Mouse (Mus musculus): ENCODE results near the gene Glrx3. TPM values are rescaled to one million over a fixed set of nuclear protein-coding genes. Genes with fewer than 3 reads are reported as not detected.
A peak's percentile ranks its signal among the peaks of the same experiment; 100 is the strongest.

The Glrx3 gene
- polyA plus RNA-seq, 1 experiment: 93.1 TPM

DNA sequence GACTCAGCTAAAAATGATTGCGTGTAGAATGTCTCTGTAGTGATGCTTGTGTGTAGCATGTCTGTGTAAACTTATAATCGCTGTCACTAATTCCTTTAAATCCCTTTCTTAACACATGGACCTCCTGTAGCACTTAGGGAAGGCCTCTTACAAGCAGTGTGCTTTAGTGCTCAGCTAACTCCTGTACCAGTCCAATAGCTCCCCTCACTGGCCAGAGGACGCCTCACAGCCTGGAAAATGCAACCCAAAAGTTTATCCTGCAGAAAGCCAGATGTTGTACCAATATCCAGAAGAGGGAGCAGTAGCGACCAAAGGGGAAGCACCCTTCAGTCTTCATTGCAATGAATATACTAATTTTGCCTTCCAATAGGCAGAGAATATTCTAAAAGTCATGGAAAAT lies 30.8 kb downstream of the Glrx3 start:
- H3K9me3 ChIP-seq: no peaks in the 10 kb centered on the region
- TF ChIP-seq FLI1 (IDR thresholded peaks at IDR 0.05; ENCODE audit: low read length) (no peak), GATA1 (IDR thresholded peaks at IDR 0.05; ENCODE audit: borderline replicate concordance, low read length) (no peak)
- no peak overlapping the region for H3K4me3 ChIP-seq (replicated peaks)
- H3K4me1 ChIP-seq: no peaks in the 10 kb centered on the region
- H3K27me3 ChIP-seq (replicated peaks): peaks cover 5% of the 10 kb centered on the region
- H3K36me3 ChIP-seq (replicated peaks; ENCODE audit: low read length): peaks cover 65% of the 10 kb centered on the region

DNA sequence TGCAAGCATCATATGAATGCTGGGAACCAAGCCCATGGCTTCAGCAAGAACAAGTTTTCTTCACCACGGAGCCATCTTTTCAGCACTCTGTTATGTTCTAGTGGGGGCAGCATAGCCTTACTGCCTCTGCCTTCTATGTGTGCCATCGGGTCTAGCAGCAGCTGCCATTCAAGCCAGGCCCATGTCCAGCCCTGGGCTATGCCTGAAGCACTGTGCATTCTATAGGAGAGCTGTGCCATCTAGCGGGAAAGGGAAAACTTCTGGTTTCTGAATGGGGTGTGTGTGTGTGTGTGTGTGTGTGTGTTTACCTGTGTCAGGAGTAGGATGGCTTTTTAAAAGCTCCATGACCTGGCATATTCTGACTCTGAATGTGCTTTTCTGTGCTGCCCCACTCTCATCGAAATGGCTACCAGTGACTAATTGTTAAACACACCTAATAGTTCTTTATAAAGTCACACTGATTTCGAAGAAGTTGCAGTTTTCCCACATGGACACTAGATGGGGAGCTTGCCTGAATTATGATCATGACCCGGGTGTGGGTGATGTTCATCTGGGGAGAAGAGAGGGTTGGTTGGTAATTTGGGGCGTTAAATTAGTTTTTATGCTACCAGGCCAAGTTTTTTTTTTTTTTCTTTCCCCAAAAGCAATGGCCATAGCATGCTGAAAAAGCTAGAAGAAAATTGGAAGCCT lies 34.2 kb downstream of the Glrx3 start:
- Histone ChIP-seq H3K9me3 (no peaks in the 10 kb centered on the region), H3K36me3 (replicated peaks; ENCODE audit: low read length) (peaks cover 32% of the 10 kb centered on the region), H3K27me3 (replicated peaks) (peaks cover 8% of the 10 kb centered on the region), H3K4me1 (no peaks in the 10 kb centered on the region; the same call in none of the 2 replicates), H3K4me3 (replicated peaks) (no peak overlapping the region)
- TF ChIP-seq GATA1 (IDR thresholded peaks at IDR 0.05; ENCODE audit: borderline replicate concordance, low read length): no peak
- no peak for TF ChIP-seq FLI1 (IDR thresholded peaks at IDR 0.05; ENCODE audit: low read length)

DNA sequence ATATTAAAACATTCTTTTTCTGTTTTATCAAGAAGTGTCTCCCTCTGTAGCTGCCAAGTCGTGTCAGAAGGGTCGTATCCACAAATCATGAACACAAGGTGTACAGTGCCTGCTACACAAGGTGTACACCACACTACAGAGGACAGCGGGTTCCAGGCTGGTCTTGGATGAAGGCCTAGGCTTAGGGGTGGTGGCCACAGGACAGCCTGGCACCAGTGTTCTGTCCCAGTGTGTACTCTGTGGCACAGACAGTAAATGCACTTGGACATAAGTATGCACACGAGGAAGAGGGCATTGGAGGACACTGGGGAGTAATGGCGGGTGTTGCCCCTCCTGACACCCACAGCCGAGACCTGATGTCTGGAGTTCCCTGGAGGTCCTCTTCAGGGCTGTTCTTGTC lies 34.7 kb downstream of the Glrx3 start:
- TF ChIP-seq FLI1 (IDR thresholded peaks at IDR 0.05; ENCODE audit: low read length) (no peak), GATA1 (IDR thresholded peaks at IDR 0.05; ENCODE audit: borderline replicate concordance, low read length) (no peak)
- no peaks in the 10 kb centered on the region; the same call in none of the 2 replicates for H3K4me1 ChIP-seq

DNA sequence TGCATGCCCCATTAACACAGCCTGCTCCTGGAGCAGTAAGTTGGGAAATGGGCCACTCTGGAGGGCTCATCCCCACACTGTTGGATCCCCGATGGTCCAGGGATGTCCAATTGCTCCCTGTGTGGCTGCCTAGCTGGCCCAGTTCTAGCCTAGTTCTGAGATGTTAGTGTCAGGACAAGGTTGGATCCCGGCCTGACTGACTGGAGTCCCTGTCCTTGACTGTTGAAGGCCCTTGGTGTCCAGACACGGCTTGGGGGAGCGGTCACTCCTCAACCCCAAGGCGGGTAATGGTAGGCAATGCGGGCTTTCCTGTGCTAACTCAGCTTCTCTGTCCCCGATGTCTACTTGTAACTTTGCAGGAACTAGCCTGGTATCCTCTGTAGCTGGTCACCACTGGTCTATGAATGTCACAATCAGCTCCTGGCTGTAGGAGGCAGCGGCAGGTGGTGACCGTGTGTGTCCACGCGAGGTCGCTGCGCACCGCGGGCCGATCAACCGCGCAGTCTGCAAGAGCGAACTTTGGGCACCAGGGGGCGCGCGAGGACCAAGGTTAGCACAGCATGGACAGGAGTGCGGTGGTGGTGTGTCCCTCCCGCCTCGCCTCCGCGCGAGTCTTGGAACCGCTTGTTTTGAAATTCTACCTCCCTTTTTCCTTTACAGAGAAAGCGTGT lies 40.7 kb downstream of the Glrx3 start:
- TF ChIP-seq FLI1 (IDR thresholded peaks at IDR 0.05; ENCODE audit: low read length): no peak
- TF ChIP-seq GATA1 (IDR thresholded peaks at IDR 0.05; ENCODE audit: borderline replicate concordance, low read length): no peak
- H3K4me1 ChIP-seq: peaks cover 11% of the 10 kb centered on the region
- H3K9me3 ChIP-seq: no peaks in the 10 kb centered on the region
- peak overlapping the region; percentile 83 for H3K4me3 ChIP-seq (replicated peaks)
- H3K36me3 ChIP-seq (replicated peaks; ENCODE audit: low read length): no peaks in the 10 kb centered on the region
- H3K27me3 ChIP-seq (replicated peaks): peaks cover 36% of the 10 kb centered on the region

More for the DNA sequence above, 34.7 kb downstream of the Glrx3 start:
- Histone ChIP-seq H3K4me3 (replicated peaks) (peak overlapping the region; percentile 18), H3K27me3 (replicated peaks) (peaks cover 14% of the 10 kb centered on the region), H3K9me3 (no peaks in the 10 kb centered on the region), H3K36me3 (replicated peaks; ENCODE audit: low read length) (peaks cover 26% of the 10 kb centered on the region)

DNA sequence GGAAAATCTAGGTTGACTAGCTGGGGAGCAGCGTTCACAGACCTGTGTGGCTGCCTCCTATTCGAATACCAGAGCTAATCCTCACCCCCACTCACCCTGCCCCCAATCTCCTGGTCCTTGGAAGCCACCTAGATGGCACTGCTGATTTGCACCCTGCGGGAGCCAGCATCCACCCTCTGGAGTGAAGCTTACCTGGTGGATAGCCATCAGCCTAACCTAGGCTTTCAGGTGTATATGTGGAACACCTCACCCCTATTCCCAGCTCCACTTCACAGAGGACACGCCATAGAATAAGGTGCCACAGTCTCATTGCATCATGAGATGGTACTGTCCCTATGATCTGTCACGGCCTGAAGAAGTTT lies 41.2 kb downstream of the Glrx3 start:
- peak overlapping the region; percentile 83 for H3K4me3 ChIP-seq (replicated peaks)
- H3K36me3 ChIP-seq (replicated peaks; ENCODE audit: low read length): no peaks in the 10 kb centered on the region
- peaks cover 36% of the 10 kb centered on the region for H3K27me3 ChIP-seq (replicated peaks)

DNA sequence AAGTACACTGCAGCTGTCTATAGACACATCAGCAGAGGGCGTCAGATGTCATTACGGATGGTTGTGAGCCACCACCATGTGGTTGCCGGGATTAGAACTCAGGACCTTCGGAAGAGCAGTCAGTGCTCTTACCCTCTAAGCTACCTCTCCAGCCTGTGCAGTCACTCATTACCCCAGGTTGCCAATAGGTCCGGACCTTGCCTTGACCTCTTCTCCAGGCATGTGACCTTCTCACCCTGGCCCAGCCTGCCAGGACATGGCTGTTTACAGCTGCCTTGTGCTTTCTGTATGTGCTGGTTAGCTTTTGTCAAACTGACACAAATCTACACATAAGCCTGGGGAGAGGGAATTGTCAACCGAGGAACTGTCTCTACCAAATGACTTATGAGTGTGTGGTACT lies 43.4 kb downstream of the Glrx3 start:
- Histone ChIP-seq H3K27me3 (replicated peaks) (peaks cover 36% of the 10 kb centered on the region), H3K36me3 (replicated peaks; ENCODE audit: low read length) (no peaks in the 10 kb centered on the region), H3K4me3 (replicated peaks) (no peak overlapping the region), H3K4me1 (peaks cover 11% of the 10 kb centered on the region), H3K9me3 (no peaks in the 10 kb centered on the region)
- TF ChIP-seq GATA1 (IDR thresholded peaks at IDR 0.05; ENCODE audit: borderline replicate concordance, low read length) (no peak), FLI1 (IDR thresholded peaks at IDR 0.05; ENCODE audit: low read length) (no peak)

More for the DNA sequence above, 41.2 kb downstream of the Glrx3 start:
- TF ChIP-seq GATA1 (IDR thresholded peaks at IDR 0.05; ENCODE audit: borderline replicate concordance, low read length) (no peak), FLI1 (IDR thresholded peaks at IDR 0.05; ENCODE audit: low read length) (no peak)
- H3K9me3 ChIP-seq: no peaks in the 10 kb centered on the region
- peaks cover 11% of the 10 kb centered on the region for H3K4me1 ChIP-seq

DNA sequence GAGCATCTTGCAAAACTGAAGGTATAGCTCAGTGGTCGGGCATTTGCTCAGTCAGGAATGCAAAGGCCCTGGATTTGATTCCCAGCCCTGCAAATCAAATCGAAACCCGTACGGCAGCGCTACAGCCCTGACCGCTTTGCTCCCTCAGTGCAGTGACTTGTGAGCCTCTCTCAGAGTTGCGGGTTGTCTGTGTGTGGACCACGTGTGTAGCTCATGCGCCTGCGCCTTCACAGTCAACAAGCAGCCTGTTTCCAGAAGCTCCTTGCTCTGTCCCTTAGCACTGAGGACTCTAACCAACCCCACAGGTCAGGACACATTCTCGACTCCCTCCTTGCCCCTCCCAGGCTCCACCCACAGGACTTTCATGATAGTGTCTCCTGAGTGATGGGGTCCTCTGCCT lies 46.6 kb downstream of the Glrx3 start:
- Histone ChIP-seq H3K9me3 (no peaks in the 10 kb centered on the region), H3K4me3 (replicated peaks) (no peak overlapping the region), H3K27me3 (replicated peaks) (peaks cover 16% of the 10 kb centered on the region), H3K36me3 (replicated peaks; ENCODE audit: low read length) (no peaks in the 10 kb centered on the region), H3K4me1 (no peaks in the 10 kb centered on the region; the same call in 1 of the 2 replicates)
- TF ChIP-seq GATA1 (IDR thresholded peaks at IDR 0.05; ENCODE audit: borderline replicate concordance, low read length) (no peak), FLI1 (IDR thresholded peaks at IDR 0.05; ENCODE audit: low read length) (no peak)

DNA sequence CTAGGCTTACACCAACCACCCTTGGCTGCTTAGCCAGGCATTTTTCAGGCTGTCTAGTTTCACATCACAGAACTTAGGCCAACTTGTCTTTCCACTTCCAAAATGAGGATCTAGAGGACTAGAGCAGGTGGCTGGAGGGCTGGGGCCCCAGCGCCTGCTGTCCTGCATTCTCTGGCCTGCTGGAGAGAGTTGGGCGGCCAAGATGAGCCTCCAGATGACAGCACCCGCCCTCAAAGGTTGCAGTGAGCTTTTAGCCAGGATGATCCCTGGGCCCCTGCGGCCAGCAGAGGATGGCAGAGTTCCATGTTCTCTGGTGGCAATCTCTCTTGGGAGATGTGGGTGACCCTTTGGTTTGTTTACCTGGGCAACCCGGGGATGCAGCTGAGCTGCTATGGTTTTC lies 51.0 kb downstream of the Glrx3 start:
- TF ChIP-seq GATA1 (IDR thresholded peaks at IDR 0.05; ENCODE audit: borderline replicate concordance, low read length) (no peak), FLI1 (IDR thresholded peaks at IDR 0.05; ENCODE audit: low read length) (no peak)
- H3K36me3 ChIP-seq (replicated peaks; ENCODE audit: low read length): no peaks in the 10 kb centered on the region
- H3K4me1 ChIP-seq: peaks cover 8% of the 10 kb centered on the region
- H3K27me3 ChIP-seq (replicated peaks): peaks cover 13% of the 10 kb centered on the region
- H3K9me3 ChIP-seq: no peaks in the 10 kb centered on the region
- H3K4me3 ChIP-seq (replicated peaks): no peak overlapping the region

DNA sequence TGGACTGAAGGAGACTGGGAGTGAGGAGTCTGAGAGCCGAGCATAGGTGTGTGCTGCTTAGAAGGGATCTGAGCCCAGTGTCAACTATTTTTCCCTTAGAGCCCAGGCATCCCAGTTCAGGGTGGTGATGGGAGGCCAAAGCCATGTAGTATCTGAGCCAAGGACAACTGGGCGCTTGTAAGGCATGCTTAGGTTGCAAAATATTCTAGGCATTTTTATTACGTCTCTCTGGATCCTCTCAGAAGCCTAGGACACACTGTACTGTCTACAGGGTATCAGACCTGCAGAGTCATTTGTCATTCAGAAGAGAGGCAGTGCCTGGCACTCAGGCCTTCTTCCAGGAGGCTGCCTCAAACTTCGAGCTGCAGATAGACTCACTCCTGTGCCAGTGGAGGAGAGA lies 53.3 kb downstream of the Glrx3 start:
- no peaks in the 10 kb centered on the region for H3K9me3 ChIP-seq
- no peaks in the 10 kb centered on the region for H3K36me3 ChIP-seq (replicated peaks; ENCODE audit: low read length)
- H3K4me3 ChIP-seq (replicated peaks): no peak overlapping the region
- peaks cover 8% of the 10 kb centered on the region for H3K4me1 ChIP-seq
- TF ChIP-seq GATA1 (IDR thresholded peaks at IDR 0.05; ENCODE audit: borderline replicate concordance, low read length): no peak
- no peak for TF ChIP-seq FLI1 (IDR thresholded peaks at IDR 0.05; ENCODE audit: low read length)
- H3K27me3 ChIP-seq (replicated peaks): peaks cover 13% of the 10 kb centered on the region

DNA sequence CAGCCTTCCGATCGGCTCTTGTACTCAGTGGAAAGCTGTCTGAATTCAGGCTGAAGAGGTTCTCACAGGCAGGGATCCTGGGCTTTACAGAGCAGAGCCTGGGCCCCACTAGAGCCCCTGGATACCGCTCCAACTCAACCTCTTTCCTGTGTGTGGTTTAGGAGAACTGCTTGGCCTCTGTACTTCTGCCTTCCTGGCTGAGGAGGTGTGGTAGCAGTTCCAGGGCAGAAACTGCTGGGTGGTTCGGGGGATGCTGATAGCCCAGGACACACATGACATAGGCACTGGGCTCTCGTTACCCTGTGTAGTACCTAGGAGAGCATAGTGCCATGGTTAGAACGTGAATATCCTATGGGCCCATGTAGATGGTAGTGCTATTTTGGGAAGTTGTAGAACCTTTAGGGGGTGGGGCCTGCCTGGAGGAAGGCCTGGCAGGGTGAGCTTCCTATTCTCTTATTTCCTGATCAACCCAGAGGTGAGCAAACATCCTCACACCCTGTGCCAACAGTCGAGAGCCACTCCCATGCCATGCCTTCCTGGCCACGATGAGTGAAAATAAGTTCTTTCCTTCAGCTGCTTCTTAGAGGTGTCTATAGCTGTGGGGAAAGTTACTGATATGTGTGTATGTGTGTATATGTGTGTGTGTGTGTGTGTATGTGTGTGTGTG lies 55.0 kb downstream of the Glrx3 start:
- Histone ChIP-seq H3K4me1 (peaks cover 8% of the 10 kb centered on the region), H3K27me3 (replicated peaks) (peaks cover 10% of the 10 kb centered on the region), H3K36me3 (replicated peaks; ENCODE audit: low read length) (no peaks in the 10 kb centered on the region), H3K4me3 (replicated peaks) (no peak overlapping the region), H3K9me3 (peaks cover 12% of the 10 kb centered on the region)
- no peak for TF ChIP-seq GATA1 (IDR thresholded peaks at IDR 0.05; ENCODE audit: borderline replicate concordance, low read length)
- no peak for TF ChIP-seq FLI1 (IDR thresholded peaks at IDR 0.05; ENCODE audit: low read length)
